Mouse (Mus musculus) heart, adult 2 months (tissue): ENCODE results near the gene 1190005I06Rik. TPM values are rescaled to one million over a fixed set of nuclear protein-coding genes. Genes with fewer than 3 reads are reported as not detected.

ENCODE experiments used
- DNase-seq, 2 experiments: peaks; one replicate each; pipeline ENCODE4 v3.0.0; 2021
- H3K27ac ChIP-seq: fragments of 200-600 bp; 2 replicates; pipeline ENCODE4 v1.8.1; 2022
- H3K27me3 ChIP-seq: fragments of 200-500 bp; 2 replicates; pipeline ENCODE4 v1.6.1; 2012; ENCODE audit warnings: mild to moderate bottlenecking, low read length, inconsistent platforms, mixed read lengths; ENCODE audit not compliant: control insufficient read depth, insufficient read depth
- H3K36me3 ChIP-seq: fragments of 200-500 bp; 2 replicates; pipeline ENCODE4 v1.6.1; 2012; ENCODE audit warnings: low read length, inconsistent platforms; ENCODE audit not compliant: control insufficient read depth, insufficient read depth
- H3K4me1 ChIP-seq: fragments of 200-500 bp; 2 replicates; pipeline ENCODE4 v1.6.1; 2011; ENCODE audit warnings: low read length; ENCODE audit not compliant: control insufficient read depth, insufficient read depth
- H3K4me3 ChIP-seq: fragments of 200-600 bp; 2 replicates; pipeline ENCODE4 v1.8.1; 2022
- H3K79me2 ChIP-seq: fragments of 200-500 bp; replicated peaks from 2 replicates; pipeline ENCODE4 v1.6.1; 2012; ENCODE audit warnings: mild to moderate bottlenecking, inconsistent platforms, low read length, moderate library complexity, mixed read lengths; ENCODE audit not compliant: control insufficient read depth, insufficient read depth
- H3K9ac ChIP-seq: fragments of 200-500 bp; 2 replicates; pipeline ENCODE4 v1.6.1; 2012; ENCODE audit warnings: low read depth, mild to moderate bottlenecking, control low read depth, inconsistent platforms, low read length, mixed read lengths
- CTCF ChIP-seq: fragments of 200-600 bp; IDR thresholded peaks from 2 replicates; pipeline ENCODE4 v1.8.1; 2022; ENCODE audit warnings: antibody characterized with exemption, mild to moderate bottlenecking, moderate library complexity
- EP300 ChIP-seq: fragments of 200-500 bp; IDR thresholded peaks from 2 replicates; pipeline ENCODE4 v1.6.1; 2011; ENCODE audit warnings: low read depth, low read length, control low read depth; ENCODE audit not compliant: insufficient read depth
- POLR2A ChIP-seq: fragments of 200-500 bp; IDR thresholded peaks from 2 replicates; pipeline ENCODE4 v1.6.1; 2011; ENCODE audit warnings: mild to moderate bottlenecking, low read depth, low read length, control low read depth; ENCODE audit not compliant: insufficient read depth
- WGBS: fragments of 180-500 bp; shearing (Covaris S2); methylation state at CpG from one replicate; pipeline ENCODE4 v1.1.7; 2018; 5-methylcytosine and 5-hydroxymethylcytosine counted together
- intact Hi-C: fragments of 180-260 bp; cut with DNase I; formaldehyde crosslinking; loops from one replicate; pipeline ENCODE4 v1.15.1; 2025
- polyA plus RNA-seq: library from polyadenylated mRNA; depleted of rRNA; stranded (reverse); fragments of >200 nt; gene quantifications from 2 replicates; pipeline ENCODE4 v1.2.3, GENCODE M21; 2012
- total RNA-seq, 2 experiments: library from RNA; stranded (reverse); gene quantifications; 2 replicates each; pipeline ENCODE4 v1.2.3; 2021

Gene 1190005I06Rik
- total and polyA plus RNA-seq, 3 experiments: 3.9 to 6.0 (median 5.3) TPM

DNA sequence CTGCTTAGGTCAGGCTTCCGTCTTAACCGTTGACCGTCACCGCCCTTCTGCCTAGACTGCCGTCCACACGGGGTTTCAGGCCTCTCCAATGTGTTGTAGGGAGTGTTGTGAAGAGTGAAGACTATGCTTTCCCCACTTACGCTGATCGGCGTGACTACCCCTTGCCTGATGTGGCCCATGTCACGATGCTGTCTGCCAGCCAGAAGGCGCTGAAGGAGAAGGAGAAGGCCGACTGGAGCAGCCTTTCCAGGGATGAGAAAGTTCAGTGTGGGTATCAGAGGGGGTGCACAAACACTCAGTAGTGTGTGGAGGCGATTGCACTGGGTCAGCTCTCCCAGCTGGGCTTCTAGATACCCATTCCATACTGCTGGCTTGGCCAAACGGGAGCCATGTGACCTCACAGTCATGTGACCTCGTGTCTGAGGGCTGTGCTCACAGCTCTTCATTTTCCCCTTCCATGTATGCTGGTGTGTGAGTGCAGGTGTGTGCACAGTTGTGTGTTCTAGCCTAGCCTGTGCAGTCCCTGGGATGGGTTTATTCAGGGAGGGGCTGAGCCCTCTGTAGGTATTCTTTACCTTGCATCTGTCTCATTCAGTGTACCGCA, 25.3 kb upstream of the 1190005I06Rik start:
- no peak overlapping the region for H3K27ac ChIP-seq
- no peak for DNase-seq
- peaks cover 2% of the 10 kb centered on the region for H3K4me1 ChIP-seq
- intact Hi-C loops: no loop called here
- TF ChIP-seq POLR2A: 0 out of 2 replicates have a peak, but pooled peaks have one; percentile 9
- TF ChIP-seq CTCF: no peak
- H3K4me3 ChIP-seq: no peak overlapping the region
- 76% methylated on average over 16 of the region's 16 CpGs for WGBS
- H3K36me3 ChIP-seq: peaks cover 3% of the 10 kb centered on the region; the same call in 1 of the 2 replicates
- H3K9ac ChIP-seq: no peak overlapping the region
- H3K79me2 ChIP-seq: no peaks in the 10 kb centered on the region; the same call in 1 of the 2 replicates
- no peaks in the 10 kb centered on the region for H3K27me3 ChIP-seq

DNA sequence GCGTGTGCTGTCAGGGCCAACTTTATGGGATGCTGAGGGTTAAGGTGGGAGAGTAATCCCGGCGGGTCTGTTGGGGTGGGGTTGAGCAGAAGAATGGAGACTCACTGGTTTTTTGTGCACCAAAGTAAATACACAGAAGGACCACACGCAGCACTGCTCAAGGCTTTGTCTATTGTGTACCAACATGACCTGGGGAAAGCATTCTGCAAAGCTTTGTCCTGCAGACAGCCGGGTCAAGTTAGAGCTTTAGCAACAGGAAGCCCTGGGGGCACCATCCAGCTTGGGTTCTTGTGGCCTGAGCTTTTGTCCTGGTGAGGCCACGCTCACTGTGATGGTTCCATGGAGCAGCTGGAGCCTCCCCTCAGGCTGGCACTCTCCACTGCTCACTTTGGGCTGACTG, 24.3 kb upstream of the 1190005I06Rik start:
- Histone ChIP-seq H3K79me2 (no peaks in the 10 kb centered on the region; the same call in 1 of the 2 replicates), H3K4me3 (no peak overlapping the region), H3K27ac (no peak overlapping the region), H3K36me3 (peaks cover 3% of the 10 kb centered on the region; the same call in 1 of the 2 replicates), H3K27me3 (no peaks in the 10 kb centered on the region), H3K9ac (no peak overlapping the region), H3K4me1 (peaks cover 3% of the 10 kb centered on the region)
- 0 out of 2 replicates have a peak, but pooled peaks have one; percentile 22 for TF ChIP-seq POLR2A
- TF ChIP-seq CTCF: no peak
- intact Hi-C loops: no loop called here
- no peak for DNase-seq
- 41% methylated on average over 6 of the region's 6 CpGs for WGBS

DNA sequence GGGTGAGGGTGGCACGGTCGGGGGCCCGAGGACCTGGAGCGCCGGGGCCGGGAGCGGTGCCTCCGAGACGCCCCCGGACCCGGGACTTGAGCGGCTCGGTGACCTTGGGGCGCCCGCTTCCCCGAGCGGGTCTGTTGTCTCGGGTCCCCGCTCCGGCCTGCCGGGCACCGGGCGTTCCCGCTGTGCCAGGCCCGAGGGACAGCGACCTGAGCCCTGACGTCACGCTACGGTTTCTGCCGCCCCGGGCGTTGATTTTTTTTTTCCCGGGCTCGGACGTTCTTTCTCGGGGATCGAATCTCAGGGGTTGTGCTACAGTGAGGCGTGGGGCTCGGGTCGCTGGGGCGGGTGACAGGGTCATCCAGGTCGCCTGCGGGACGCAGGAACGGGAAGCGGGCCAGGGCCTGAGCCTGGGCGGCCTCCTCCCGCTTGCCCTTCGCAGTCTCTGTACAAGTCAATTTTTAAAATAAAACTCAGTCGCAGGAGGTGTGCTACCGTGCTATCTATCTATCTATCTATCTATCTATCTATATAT, 21.0 kb upstream of the 1190005I06Rik start, which contains the start of gene Emc8:
Gene Emc8, minus strand, starts transcription at position 200 of the 532 bp plus-strand sequence.
- Histone ChIP-seq H3K36me3 (peaks cover 3% of the 10 kb centered on the region; the same call in 1 of the 2 replicates), H3K27me3 (no peaks in the 10 kb centered on the region), H3K9ac (peak within 1 kb of the TSS; percentile 97), H3K4me1 (peaks cover 10% of the 10 kb centered on the region), H3K4me3 (peak within 1 kb of the TSS; percentile 83), H3K79me2 (peaks cover 2% of the 10 kb centered on the region), H3K27ac (peak within 1 kb of the TSS; percentile 97)
- under 1% methylated on average over 50 of the region's 51 CpGs for WGBS
- intact Hi-C loops: no loop called here
- no peak for TF ChIP-seq POLR2A
- DNase-seq: no peak

DNA sequence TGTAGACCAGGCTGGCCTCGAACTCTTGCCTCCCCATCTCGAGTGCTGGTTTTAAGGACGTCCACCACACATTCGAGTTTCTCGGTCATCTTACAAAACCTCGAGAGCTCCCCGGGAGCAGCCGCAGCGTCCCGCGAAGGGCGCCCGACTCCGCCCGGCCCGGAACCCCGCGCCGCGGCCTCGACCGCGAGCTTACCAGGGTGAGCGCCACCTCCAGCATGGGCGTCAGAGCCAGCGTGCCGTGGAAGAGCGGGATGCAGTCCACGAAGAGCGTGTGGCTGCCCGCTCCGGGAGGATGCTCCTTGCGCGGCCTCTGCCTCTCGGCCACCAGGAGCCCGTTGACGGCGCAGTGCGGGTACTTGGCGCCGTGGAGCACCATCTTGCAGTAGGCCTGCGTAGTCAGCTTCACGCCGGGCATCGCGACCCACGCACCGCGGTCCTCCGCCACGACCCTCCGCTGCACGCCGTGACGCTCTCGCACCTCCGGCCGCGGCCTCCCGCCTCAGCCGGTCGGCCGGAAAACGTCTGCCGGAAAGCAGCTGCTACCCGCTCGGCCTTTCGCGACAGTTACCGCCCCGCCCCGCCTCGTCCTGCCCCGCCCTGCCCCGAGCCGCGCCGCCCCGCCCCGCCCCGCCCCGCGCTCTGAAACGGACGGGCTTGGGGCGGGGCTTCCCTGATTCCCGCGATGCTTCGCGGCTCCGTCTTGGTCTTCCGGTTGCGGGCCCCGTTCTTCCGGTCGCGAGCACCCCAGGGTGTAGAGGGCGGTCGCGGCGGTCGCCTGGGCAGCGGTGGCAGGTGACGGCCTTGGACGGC, 20.3 kb upstream of the 1190005I06Rik start, which contains the start of the genes Gm27021 and Cox4i1:
Gene Gm27021, minus strand, starts transcription at position 519 of the 813 bp plus-strand sequence.
Gene Cox4i1, plus strand, starts transcription at position 662 of the 813 bp plus-strand sequence.
- Histone ChIP-seq H3K79me2 (peaks cover 2% of the 10 kb centered on the region), H3K9ac (peak within 1 kb of the TSS; percentile 97), H3K27me3 (no peaks in the 10 kb centered on the region), H3K27ac (peak within 1 kb of the TSS; percentile 97), H3K4me3 (peak within 1 kb of the TSS; percentile 83), H3K4me1 (peaks cover 10% of the 10 kb centered on the region), H3K36me3 (peaks cover 3% of the 10 kb centered on the region; the same call in 1 of the 2 replicates)
- WGBS: under 1% methylated on average over 102 of the region's 105 CpGs
- DNase-seq: peak; percentile 93 to 95
- TF ChIP-seq EP300 (0 out of 2 replicates have a peak, but pooled peaks have one; percentile 5), POLR2A (peak; percentile 82), CTCF (peak; percentile 33)
- intact Hi-C loops: no loop called here

DNA sequence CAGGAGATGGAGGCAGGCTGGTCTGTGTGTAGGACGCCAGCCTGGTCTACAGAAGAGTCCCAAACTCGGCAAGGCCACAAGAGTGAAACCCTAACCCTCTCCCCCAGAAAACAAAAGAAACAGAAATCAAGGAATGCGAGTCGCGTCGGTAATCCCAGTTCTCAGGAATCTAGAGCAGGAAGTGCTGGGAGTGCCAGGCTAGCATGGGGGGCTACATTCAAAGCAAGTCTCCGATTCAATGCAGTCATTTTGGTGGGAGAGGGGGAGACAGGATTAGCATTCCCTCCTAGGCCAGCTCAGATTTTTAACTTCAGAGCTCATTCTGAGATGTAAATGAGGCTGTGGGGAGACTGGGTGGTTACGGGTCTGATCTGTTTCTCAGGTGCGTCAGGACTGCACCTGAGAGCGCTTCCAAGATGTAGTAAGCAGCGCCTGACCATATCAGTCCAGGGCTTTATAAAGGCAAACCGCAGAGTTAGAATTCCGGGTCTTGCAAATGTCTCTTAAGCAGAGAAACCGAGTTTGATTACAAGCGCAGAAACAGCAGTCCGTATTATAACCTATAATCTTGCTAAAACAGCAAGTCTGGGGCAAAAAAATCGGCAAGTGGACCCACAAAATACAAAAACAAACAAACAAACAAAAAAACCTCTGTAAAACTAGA, 19.5 kb upstream of the 1190005I06Rik start:
- H3K36me3 ChIP-seq: peaks cover 3% of the 10 kb centered on the region; the same call in 1 of the 2 replicates
- H3K4me1 ChIP-seq: peaks cover 10% of the 10 kb centered on the region
- H3K9ac ChIP-seq: 0 out of 2 replicates have a peak overlapping the region, but pooled peaks have one; percentile 2
- TF ChIP-seq CTCF (no peak), POLR2A (no peak), EP300 (no peak)
- no peaks in the 10 kb centered on the region for H3K27me3 ChIP-seq
- intact Hi-C loops: no loop called here
- peaks cover 2% of the 10 kb centered on the region for H3K79me2 ChIP-seq
- no peak for DNase-seq
- H3K4me3 ChIP-seq: peak overlapping the region; percentile 83
- WGBS: 10% methylated on average over 17 of the region's 17 CpGs
- peak overlapping the region; percentile 90; the same call in 1 of the 2 replicates for H3K27ac ChIP-seq
